ENCODE assay signal across 7 mouse cellular contexts in genomic region chr12:72976718-72977117, GRCm38 (mm10). TPM values are rescaled to one million over a fixed set of nuclear protein-coding genes. Genes with fewer than 3 reads are reported as not detected.
A peak's percentile ranks its signal among the peaks of the same experiment; 100 is the strongest.
DNase-seq lines count a peak whose midpoint lies in the region; ATAC-seq and TF ChIP-seq lines count a peak whose summit lies in the region.

No protein-coding gene starts in this region.

- peak; percentile 61; the same call in 1 of the 2 replicates for ATAC-seq in limb, embryonic 12.5 days (ENCODE audit: insufficient number of reproducible peaks, insufficient read depth, low FRiP score, low TSS enrichment, low read depth)
- peak; percentile 67; the same call in 1 of the 2 replicates for ATAC-seq in midbrain, embryonic 15.5 days (replicated peaks)

- no peak overlapping the region for H3K9ac ChIP-seq in heart, adult 2 months (ENCODE audit: low read depth, low read length)
- H3K9ac ChIP-seq in limb, embryonic 12.5 days (replicated peaks): peak overlapping the region; percentile 38; the same call in 1 of the 2 replicates
- H3K9ac ChIP-seq in midbrain, embryonic 15.5 days: no peak overlapping the region

- no peaks in the 10 kb centered on the region for H3K36me3 ChIP-seq in embryonic facial prominence, embryonic 10.5 days (replicated peaks)
- H3K36me3 ChIP-seq in heart, adult 2 months (ENCODE audit: control insufficient read depth, insufficient read depth, low read length): no peaks in the 10 kb centered on the region
- no peaks in the 10 kb centered on the region for H3K36me3 ChIP-seq in kidney, adult 2 months (ENCODE audit: control insufficient read depth, insufficient read depth, low read length)
- H3K36me3 ChIP-seq in limb, embryonic 12.5 days: no peaks in the 10 kb centered on the region
- no peaks in the 10 kb centered on the region for H3K36me3 ChIP-seq in midbrain, embryonic 15.5 days (replicated peaks)
- H3K36me3 ChIP-seq in spleen, adult 2 months (ENCODE audit: control insufficient read depth, insufficient read depth, low read length): no peaks in the 10 kb centered on the region

- H3K79me2 ChIP-seq in heart, adult 2 months (replicated peaks; ENCODE audit: control insufficient read depth, insufficient read depth, low read length): no peaks in the 10 kb centered on the region

- H3K4me1 ChIP-seq in embryonic facial prominence, embryonic 10.5 days: peaks cover 10% of the 10 kb centered on the region
- H3K4me1 ChIP-seq in heart, adult 2 months (ENCODE audit: control insufficient read depth, insufficient read depth, low read length): no peaks in the 10 kb centered on the region; the same call in 1 of the 2 replicates
- H3K4me1 ChIP-seq in kidney, adult 2 months (ENCODE audit: control insufficient read depth, insufficient read depth, low read length): no peaks in the 10 kb centered on the region
- peaks cover 20% of the 10 kb centered on the region for H3K4me1 ChIP-seq in limb, embryonic 12.5 days (replicated peaks)
- no peaks in the 10 kb centered on the region for H3K4me1 ChIP-seq in midbrain, embryonic 15.5 days
- H3K4me1 ChIP-seq in spleen, adult 2 months (ENCODE audit: control insufficient read depth, insufficient read depth, insufficient read length): no peaks in the 10 kb centered on the region

- TF ChIP-seq CTCF in heart, adult 2 months (IDR thresholded peaks at IDR 0.05): no peak; the same call in 1 of the 2 replicates
- TF ChIP-seq CTCF in kidney, adult 2 months (conservative IDR thresholded peaks at IDR 0.05; ENCODE audit: insufficient read depth, insufficient read length, low read depth, low read length): peak; percentile 94
- peak; percentile 66; the same call in 1 of the 2 replicates for TF ChIP-seq CTCF in spleen, adult 2 months (IDR thresholded peaks at IDR 0.05; ENCODE audit: extremely low read depth, insufficient read depth, insufficient read length, insufficient replicate concordance)

- H3K9me3 ChIP-seq in embryonic facial prominence, embryonic 10.5 days: no peaks in the 10 kb centered on the region
- no peaks in the 10 kb centered on the region for H3K9me3 ChIP-seq in limb, embryonic 12.5 days
- H3K9me3 ChIP-seq in midbrain, embryonic 15.5 days: no peaks in the 10 kb centered on the region

- peak overlapping the region; percentile 57 for H3K4me2 ChIP-seq in limb, embryonic 12.5 days
- H3K4me2 ChIP-seq in midbrain, embryonic 15.5 days: peak overlapping the region; percentile 28

- no peak overlapping the region for H3K27ac ChIP-seq in embryonic facial prominence, embryonic 10.5 days (replicated peaks)
- no peak overlapping the region for H3K27ac ChIP-seq in heart, adult 2 months
- no peak overlapping the region for H3K27ac ChIP-seq in kidney, adult 2 months (ENCODE audit: insufficient read depth, low read depth, low read length)
- H3K27ac ChIP-seq in limb, embryonic 12.5 days: no peak overlapping the region
- no peak overlapping the region for H3K27ac ChIP-seq in midbrain, embryonic 15.5 days
- H3K27ac ChIP-seq in spleen, adult 2 months (ENCODE audit: insufficient read depth, low read length): no peak overlapping the region

- 2% methylated on average over 12 of the region's 12 CpGs for WGBS in embryonic facial prominence, embryonic 10.5 days
- 3% methylated on average over 12 of the region's 12 CpGs for WGBS in heart, adult 2 months
- whole genome bisulfite sequencing in kidney, adult 2 months: 3% methylated on average over 12 of the region's 12 CpGs
- 2% methylated on average over 12 of the region's 12 CpGs for WGBS in limb, embryonic 12.5 days
- 2% methylated on average over 12 of the region's 12 CpGs for WGBS in midbrain, embryonic 15.5 days
- WGBS in spleen, adult 2 months: 4% methylated on average over 12 of the region's 12 CpGs

- peak overlapping the region; percentile 47 for H3K4me3 ChIP-seq in embryonic facial prominence, embryonic 10.5 days
- H3K4me3 ChIP-seq in heart, adult 2 months: peak overlapping the region; percentile 35
- H3K4me3 ChIP-seq in kidney, adult 2 months (ENCODE audit: insufficient read depth, low read depth, low read length): no peak overlapping the region
- peak overlapping the region; percentile 24 for H3K4me3 ChIP-seq in limb, embryonic 12.5 days (replicated peaks)
- no peak overlapping the region for H3K4me3 ChIP-seq in midbrain, embryonic 15.5 days
- H3K4me3 ChIP-seq in spleen, adult 2 months (ENCODE audit: extremely low read depth, insufficient read depth, insufficient read length): no peak overlapping the region

- peak; percentile 47 for DNase-seq in adrenal gland, adult 8-10 months
- peak; percentile 83 for DNase-seq in embryonic facial prominence, embryonic 10.5 days (ENCODE audit: low spot score)
- peak; percentile 72 for DNase-seq in heart, adult 2 months
- peak; percentile 72 for DNase-seq in kidney, adult 2 months
- DNase-seq in spleen, adult 2 months (ENCODE audit: low read depth in 1 of 2, low spot score in 2 of 2): peak; percentile 33 to 42

- no peak for TF ChIP-seq POLR2A in heart, adult 2 months (IDR thresholded peaks at IDR 0.05; ENCODE audit: insufficient read depth, low read depth, low read length)
- no peak for TF ChIP-seq POLR2A in kidney, adult 2 months (IDR thresholded peaks at IDR 0.05; ENCODE audit: low read depth, low read length)
- TF ChIP-seq POLR2A in spleen, adult 2 months (IDR thresholded peaks at IDR 0.05; ENCODE audit: low read depth, low read length): no peak

- intact Hi-C loops in heart, adult 2 months (cut with DNase I): loop anchor here (1.0 to 5.0 kb wide), 3 partner anchors 129 to 514 kb away; no protein-coding TSS in a partner anchor

- peaks cover 36% of the 10 kb centered on the region for H3K27me3 ChIP-seq in embryonic facial prominence, embryonic 10.5 days (replicated peaks; ENCODE audit: low read depth, poor library complexity, severe bottlenecking)
- no peaks in the 10 kb centered on the region for H3K27me3 ChIP-seq in heart, adult 2 months (ENCODE audit: control insufficient read depth, insufficient read depth, low read length)
- H3K27me3 ChIP-seq in kidney, adult 2 months (replicated peaks; ENCODE audit: control insufficient read depth, insufficient read depth, low read length): no peaks in the 10 kb centered on the region; the same call in 1 of the 2 replicates
- peaks cover 36% of the 10 kb centered on the region for H3K27me3 ChIP-seq in limb, embryonic 12.5 days
- peaks cover 55% of the 10 kb centered on the region for H3K27me3 ChIP-seq in midbrain, embryonic 15.5 days (replicated peaks)
- no peaks in the 10 kb centered on the region for H3K27me3 ChIP-seq in spleen, adult 2 months (ENCODE audit: control insufficient read depth, insufficient read depth, low read length)

- TF ChIP-seq EP300 in heart, adult 2 months (IDR thresholded peaks at IDR 0.05; ENCODE audit: insufficient read depth, low read depth, low read length): peak; percentile 86

RNA-seq across cellular contexts. Expression of gene 4930447C04Rik, which starts 36.1 kb away (rescaled TPM):
- total RNA-seq in adrenal gland, adult 8-10 months (2022): under 1 TPM in 3 of 4 experiments, not detected in 1; 0.24 to 0.49 (median 0.28) TPM
- polyA plus RNA-seq in embryonic facial prominence, embryonic 10.5 days (2016; fragmentation: Nextera tagmentation; extraction: Ambion mirVana): 5.2 and 6.4 TPM in 2 replicates
- under 1 TPM; 0.30 to 0.47 TPM for total RNA-seq in heart, adult 2 months (2021)
- polyA plus RNA-seq in heart, adult 2 months (2012; rRNA removed): 0.23 TPM in 1 of 2 replicates, not detected in the other
- polyA plus RNA-seq in kidney, adult 2 months (2012; rRNA removed): not detected in 2 replicates
- 5.8 and 6.3 TPM in 2 replicates for polyA plus RNA-seq in limb, embryonic 12.5 days (2016; fragmentation: Nextera tagmentation; extraction: Ambion mirVana)
- polyA plus RNA-seq in midbrain, embryonic 15.5 days (2015; fragmentation: Nextera tagmentation; extraction: Ambion mirVana): 4.0 and 4.8 TPM in 2 replicates
- not detected in 2 replicates for polyA plus RNA-seq in spleen, adult 2 months (2012; rRNA removed)

RNA-seq across cellular contexts. Expression of gene Six6, which starts 37.0 kb away (rescaled TPM):
- total RNA-seq in adrenal gland, adult 8-10 months (2022): not detected
- 6.5 and 8.7 TPM in 2 replicates for polyA plus RNA-seq in embryonic facial prominence, embryonic 10.5 days (2016; fragmentation: Nextera tagmentation; extraction: Ambion mirVana)
- total RNA-seq in heart, adult 2 months (2021): not detected
- not detected in 2 replicates for polyA plus RNA-seq in heart, adult 2 months (2012; rRNA removed)
- polyA plus RNA-seq in kidney, adult 2 months (2012; rRNA removed): not detected in 2 replicates
- not detected in 2 replicates for polyA plus RNA-seq in limb, embryonic 12.5 days (2016; fragmentation: Nextera tagmentation; extraction: Ambion mirVana)
- 0.61 and 1.5 TPM in 2 replicates for polyA plus RNA-seq in midbrain, embryonic 15.5 days (2015; fragmentation: Nextera tagmentation; extraction: Ambion mirVana)
- polyA plus RNA-seq in spleen, adult 2 months (2012; rRNA removed): not detected in 2 replicates

Comparison
In these comparisons a context has a peak if more than half of its experiments do, and no peak if none do; other contexts are left out.
1. H3K4me3 ChIP-seq: peak in embryonic facial prominence, embryonic 10.5 days (single experiment), heart, adult 2 months (single experiment) and limb, embryonic 12.5 days (single experiment); none in kidney, adult 2 months (single experiment), midbrain, embryonic 15.5 days (single experiment) and spleen, adult 2 months (single experiment).
2. Peak in every context shown above with its lines, with median percentiles within 50 percentile points of each other: DNase-seq.